Mouse (Mus musculus) T-helper 1 cell (primary cell): ENCODE results near the gene Sms.

ENCODE experiments used
- in situ Hi-C: fragments of 300-600 bp; cut with MboI, MseI; formaldehyde crosslinking; loops from one replicate; pipeline ENCODE4 v1.15.1; 2025; ENCODE audit warnings: high pct_unique_total_duplicates

Sms gene

DNA sequence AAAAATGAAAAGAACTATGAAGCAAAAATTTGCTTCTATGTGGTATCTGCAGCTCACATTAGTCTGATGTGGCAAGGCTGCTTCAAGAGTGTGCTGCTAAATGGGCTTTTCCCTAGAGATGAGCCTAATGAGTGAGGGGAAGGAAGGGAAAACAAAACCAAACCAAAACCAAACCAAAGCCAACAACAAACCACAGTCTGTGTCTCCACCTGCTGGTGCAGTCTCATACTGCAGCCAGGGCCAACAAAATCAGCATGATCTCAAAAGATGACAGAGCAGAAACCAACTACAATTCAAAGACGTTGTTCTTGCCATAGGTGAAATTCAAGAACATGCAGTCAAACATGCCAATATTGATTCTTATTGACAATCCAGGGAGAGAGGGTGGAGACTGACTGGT lies 37.7 kb downstream of the Sms start:
- in situ Hi-C loops = no loop called here

- in situ Hi-C loops = no loop called here
Observed at GRCm38 (mm10) chrX:157449000-157449399, 43.1 kb downstream of the Sms start.

DNA sequence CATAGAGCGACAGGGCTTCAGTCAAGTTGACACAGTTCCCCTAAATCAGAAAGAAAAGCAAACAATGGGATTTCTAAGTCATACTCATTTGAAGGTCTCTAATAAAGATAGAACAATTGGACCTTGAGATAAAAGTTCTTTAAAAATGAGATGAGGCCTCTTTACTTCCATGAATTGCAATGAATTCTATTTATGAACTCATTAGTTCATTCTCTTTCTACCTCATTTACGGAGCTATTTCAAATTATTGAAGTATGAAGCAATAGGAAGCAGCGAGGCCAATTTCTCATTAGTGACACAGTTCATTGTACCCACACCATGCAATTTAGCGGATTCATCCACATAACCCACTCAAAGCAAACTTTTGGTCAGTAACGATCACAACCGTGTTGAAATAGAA lies 44.7 kb downstream of the Sms start:
- in situ Hi-C loops = no loop called here

DNA sequence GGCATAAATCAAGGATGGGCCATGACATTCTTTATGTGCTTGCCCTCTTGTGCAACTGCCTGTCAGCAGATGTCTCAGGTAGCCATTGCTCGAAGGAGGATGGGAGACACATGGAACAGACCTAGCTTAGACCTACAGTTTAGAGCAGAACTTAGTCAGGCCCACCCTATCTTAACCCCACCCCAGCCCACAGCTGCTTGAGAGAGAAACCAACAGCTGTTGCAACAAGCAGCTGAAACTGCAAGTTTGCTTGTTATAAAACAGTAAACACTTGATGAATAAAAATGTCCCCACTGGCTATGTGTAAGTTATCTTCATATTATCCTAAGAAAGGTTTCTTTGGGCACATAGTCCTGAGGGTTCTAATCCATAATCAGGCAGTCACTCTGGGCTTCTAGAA lies 57.3 kb downstream of the Sms start:
- in situ Hi-C loops = no loop called here

DNA sequence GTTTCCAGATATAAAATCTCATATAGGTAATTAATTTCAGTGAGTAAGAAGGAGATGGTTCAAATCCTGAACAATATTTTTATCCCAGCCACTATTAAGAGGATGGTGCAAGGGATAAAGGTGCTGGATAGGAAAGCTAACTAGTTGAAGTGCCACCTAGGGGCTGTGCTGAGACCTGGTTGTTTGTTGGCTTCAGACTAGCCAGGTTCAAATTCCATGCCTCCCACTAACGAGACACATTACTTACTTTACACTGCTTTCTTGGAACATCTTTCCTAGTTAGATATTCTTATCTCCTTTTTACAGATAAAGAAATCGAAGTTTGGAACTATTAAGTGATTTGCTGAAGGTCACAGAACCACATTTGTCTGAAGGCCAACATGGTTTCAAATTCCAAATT lies 72.6 kb downstream of the Sms start:
- in situ Hi-C loops = no loop called here

DNA sequence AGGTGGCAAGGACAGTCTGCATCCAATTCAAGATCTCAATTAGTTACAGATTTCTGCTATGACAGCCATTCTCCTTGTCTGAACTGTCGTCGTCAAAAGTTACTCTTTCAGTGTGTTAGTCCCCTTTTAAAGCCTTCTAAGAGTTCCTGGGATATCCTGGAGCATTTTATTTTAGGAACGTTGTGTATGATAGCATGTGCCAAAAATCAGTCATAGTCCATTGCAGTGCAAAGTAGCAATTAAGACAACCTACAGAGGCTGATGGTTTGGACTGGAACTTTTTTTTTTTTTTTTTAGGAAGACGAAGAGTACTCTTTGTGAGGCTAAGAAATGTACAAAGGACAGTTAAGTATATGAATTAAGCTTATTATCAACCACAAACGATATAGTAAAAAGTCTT lies 76.9 kb downstream of the Sms start, which contains the start of gene Phex:
Gene Phex, minus strand, starts transcription at position 101 of the 400 bp plus-strand sequence.
- in situ Hi-C loops = no loop called here

- in situ Hi-C loops = loop anchor here (10.0 kb wide), 1 partner anchor 710 kb away; no protein-coding TSS in a partner anchor
Observed at GRCm38 (mm10) chrX:157404919-157405318, 87.2 kb downstream of the Sms start.
